Mouse (Mus musculus): ENCODE results near the gene Rnf149.

DNA sequence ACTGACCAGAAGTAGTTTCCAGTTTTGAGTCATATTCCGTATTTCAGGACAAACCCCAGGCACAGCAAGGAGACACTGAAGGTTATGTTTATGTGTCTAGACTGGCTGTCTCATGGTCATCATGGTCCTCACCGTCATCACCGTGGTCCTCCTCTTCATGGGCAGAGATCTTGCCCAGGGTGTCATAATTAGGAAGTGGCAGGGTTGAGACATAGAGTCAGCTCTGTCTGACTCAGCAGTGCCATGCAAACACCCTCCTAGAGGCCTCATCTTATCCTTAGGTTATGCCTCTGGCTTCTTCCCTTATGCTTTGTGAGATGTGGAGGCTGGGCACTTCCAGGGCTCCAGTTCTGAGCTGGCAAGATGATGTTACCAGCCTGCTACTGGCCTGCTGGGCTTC lies 25.3 kb upstream of the Rnf149 start:
- TF ChIP-seq POLR2A (IDR thresholded peaks at IDR 0.05; ENCODE audit: insufficient read depth, low read length) (no peak), CTCF (IDR thresholded peaks at IDR 0.05; ENCODE audit: low read depth, low read length) (no peak), EP300 (IDR thresholded peaks at IDR 0.05; ENCODE audit: insufficient read depth, low read depth, low read length) (no peak)
